Mouse (Mus musculus) megakaryocyte, embryonic 14.5 days (primary cell): Measurements from ENCODE around the gene Zfp970. TPM values are rescaled to one million over a fixed set of nuclear protein-coding genes. Genes with fewer than 3 reads are reported as not detected.
"Not testable (repeated sequence)": the region's sequence is repeated elsewhere in the genome, so short reads cannot be mapped to it uniquely, and the experiment has no call there.

ENCODE experiments used
- H3K27me3 ChIP-seq: replicated peaks from 2 replicates; pipeline ENCODE3; 2012; ENCODE audit warnings: inconsistent platforms
- H3K36me3 ChIP-seq: replicated peaks from 2 replicates; pipeline ENCODE3; 2012; ENCODE audit warnings: low read length, inconsistent platforms, mixed read lengths
- H3K4me1 ChIP-seq: 2 replicates; pipeline ENCODE4 v1.6.1; 2012; ENCODE audit warnings: inconsistent platforms
- H3K4me3 ChIP-seq: replicated peaks from 2 replicates; pipeline ENCODE3; 2012; ENCODE audit warnings: moderate library complexity, mild to moderate bottlenecking, inconsistent platforms
- H3K9me3 ChIP-seq: 2 replicates; pipeline ENCODE4 v1.6.1; 2012; ENCODE audit warnings: inconsistent platforms
- polyA plus RNA-seq: library from polyadenylated mRNA; stranded (reverse); fragments of >175 nt; gene quantifications from 2 replicates; pipeline ENCODE4 v1.2.3, GENCODE M21; 2012; ENCODE audit warnings: low replicate concordance; ENCODE audit not compliant: insufficient read depth

The Zfp970 gene
- polyA plus RNA-seq, result 0.48 TPM in 1 of 2 replicates, not detected in the other

DNA sequence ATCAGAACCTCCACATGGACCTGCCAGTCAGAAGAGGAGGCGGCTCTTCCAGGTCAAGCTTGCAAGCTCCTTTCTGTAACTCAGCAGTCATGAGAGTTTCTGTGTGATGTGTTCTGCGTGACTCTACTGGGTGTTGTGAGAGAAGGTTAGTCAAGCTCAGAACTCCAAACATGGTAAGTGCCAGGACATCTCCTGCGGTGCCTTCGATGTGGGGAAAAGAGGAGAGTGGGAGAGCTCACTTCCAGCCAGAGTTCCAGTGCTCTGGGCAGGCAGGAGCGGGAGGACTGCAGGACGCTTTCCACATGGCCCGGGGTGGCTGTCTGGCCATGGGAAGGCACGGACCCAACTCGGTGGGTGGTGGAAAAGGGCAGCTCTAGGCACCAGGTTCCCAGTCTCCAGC, at the start of gene Zfp970:
Gene Zfp970 (plus strand): TSS at position 58 of the 400 bp plus-strand sequence.
- H3K4me1 ChIP-seq, H3K27me3 ChIP-seq, H3K36me3 ChIP-seq, H3K9me3 ChIP-seq: not testable (repeated sequence)
- H3K4me3 ChIP-seq, result peak within 1 kb of the TSS; percentile 88

DNA sequence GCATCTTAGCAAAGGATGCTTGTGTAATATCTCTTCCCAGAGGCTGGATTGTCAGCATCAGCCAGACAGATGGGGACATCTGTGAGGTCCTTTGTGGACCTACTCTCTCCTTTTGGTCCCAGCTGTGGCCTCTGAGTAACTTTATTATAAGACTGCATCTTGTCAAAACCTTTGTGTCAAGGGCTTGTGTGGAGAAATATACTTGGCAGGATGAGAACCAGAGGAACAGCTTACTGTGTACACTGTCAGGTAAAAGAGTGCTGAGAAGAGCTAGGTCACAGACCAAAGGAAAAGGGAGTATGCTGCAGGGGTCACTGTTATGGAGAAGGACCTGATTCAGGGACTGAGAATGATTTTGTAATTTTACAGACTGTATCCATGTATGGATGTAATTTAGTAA, 3.7 kb downstream of the Zfp970 start:
- H3K4me3 ChIP-seq, H3K36me3 ChIP-seq, H3K4me1 ChIP-seq, H3K27me3 ChIP-seq, H3K9me3 ChIP-seq: not testable (repeated sequence)

DNA sequence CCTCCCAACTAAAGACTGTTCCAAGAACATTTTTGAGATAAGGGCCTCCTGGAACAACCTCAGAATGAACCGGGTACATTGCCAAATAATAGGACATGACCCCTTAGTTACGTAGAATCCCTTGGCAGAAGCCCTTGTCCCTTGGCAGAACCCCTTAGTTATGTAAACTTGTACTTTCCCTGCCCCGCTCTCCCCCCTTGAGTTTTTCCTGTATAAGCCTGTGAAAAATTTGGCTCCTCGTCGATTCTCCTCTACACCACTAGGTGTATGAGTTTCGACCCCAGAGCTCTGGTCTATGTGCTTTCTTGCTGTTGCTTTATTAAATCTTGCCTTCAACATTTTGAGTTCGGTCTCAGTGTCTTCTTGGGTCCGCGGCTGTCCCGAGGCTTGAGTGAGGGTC, 7.7 kb downstream of the Zfp970 start:
- H3K4me3 ChIP-seq, H3K4me1 ChIP-seq, H3K27me3 ChIP-seq, H3K9me3 ChIP-seq, H3K36me3 ChIP-seq: not testable (repeated sequence)

DNA sequence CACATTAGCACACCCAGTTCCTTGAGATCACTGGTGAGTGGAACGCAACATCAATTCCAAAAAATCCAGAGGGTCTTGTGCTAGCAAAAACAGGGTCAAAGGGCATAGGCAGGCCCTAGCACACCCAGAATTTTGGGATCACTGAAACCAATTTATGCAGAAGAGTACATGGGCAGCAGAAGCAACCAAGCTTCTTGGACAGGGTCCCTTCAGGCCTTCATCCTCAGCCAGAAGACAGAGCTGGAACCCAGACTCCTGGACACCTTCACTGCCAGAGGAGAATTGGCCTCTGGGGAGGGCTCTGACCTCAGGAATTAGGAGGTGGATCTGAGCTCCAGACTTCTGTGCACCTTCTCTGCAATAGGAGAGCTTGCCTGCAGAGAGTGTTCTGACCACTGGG, 17.4 kb downstream of the Zfp970 start:
- H3K4me3 ChIP-seq, H3K36me3 ChIP-seq, H3K4me1 ChIP-seq, H3K27me3 ChIP-seq: not testable (repeated sequence)
- peaks cover 19% of the 10 kb centered on the region for H3K9me3 ChIP-seq

DNA sequence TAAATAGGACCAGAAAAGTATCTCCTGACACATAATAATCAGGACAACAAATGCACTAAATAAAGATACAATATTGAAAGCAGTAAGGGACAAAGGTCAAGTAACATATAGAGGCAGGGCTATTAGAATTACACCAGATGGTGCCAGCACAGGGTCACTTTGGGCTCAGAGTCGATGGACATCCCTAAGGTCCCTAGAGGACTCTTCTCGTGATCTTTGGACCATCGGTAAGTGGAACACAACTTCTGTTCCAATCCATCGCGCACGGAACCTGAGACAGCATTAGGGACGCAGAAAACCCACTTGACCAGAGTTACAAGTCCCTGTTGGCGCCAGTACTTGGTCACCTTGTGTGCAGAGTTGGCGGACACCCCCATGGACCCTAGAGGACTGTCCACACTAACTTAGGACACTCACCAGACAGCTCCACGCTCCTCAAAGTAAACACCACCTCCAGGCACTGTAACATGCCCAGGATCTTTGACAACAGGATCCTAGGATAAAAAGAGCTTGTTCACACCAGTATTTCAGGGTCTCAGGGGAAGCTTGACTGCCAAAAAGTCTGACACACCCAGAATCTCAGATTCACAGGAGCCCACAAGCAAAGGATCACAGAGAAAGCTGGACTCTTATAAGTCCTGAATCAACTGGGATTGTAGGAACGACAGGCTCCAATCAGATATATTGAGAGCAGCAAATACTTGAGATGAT, 18.9 kb downstream of the Zfp970 start:
- not testable (repeated sequence) for H3K27me3 ChIP-seq, H3K4me3 ChIP-seq, H3K4me1 ChIP-seq, H3K36me3 ChIP-seq
- H3K9me3 ChIP-seq, result peaks cover 19% of the 10 kb centered on the region

DNA sequence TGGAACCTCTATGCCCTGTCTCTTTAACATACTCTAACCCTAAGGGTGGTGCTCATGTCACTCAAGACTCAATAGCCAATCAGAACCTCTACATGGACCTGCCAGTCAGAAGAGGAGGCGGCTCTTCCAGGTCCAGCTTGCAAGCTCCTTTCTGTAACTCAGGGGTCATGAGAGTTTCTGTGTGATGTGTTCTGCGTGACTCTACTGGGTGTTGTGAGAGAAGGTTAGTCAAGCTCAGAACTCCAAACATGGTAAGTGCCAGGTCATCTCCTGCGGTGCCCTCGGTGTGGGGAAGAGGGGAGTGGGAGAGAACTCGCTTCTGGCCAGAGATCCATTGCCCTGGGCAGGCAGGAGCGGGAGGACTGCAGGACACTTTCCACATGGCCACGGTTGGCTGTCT, 33.5 kb downstream of the Zfp970 start, which contains the start of gene Gm14403:
Gene Gm14403 (plus strand): TSS at position 149 of the 400 bp plus-strand sequence.
- H3K36me3 ChIP-seq, H3K9me3 ChIP-seq, H3K4me1 ChIP-seq, H3K27me3 ChIP-seq: not testable (repeated sequence)
- H3K4me3 ChIP-seq, result peak within 1 kb of the TSS; percentile 90

DNA sequence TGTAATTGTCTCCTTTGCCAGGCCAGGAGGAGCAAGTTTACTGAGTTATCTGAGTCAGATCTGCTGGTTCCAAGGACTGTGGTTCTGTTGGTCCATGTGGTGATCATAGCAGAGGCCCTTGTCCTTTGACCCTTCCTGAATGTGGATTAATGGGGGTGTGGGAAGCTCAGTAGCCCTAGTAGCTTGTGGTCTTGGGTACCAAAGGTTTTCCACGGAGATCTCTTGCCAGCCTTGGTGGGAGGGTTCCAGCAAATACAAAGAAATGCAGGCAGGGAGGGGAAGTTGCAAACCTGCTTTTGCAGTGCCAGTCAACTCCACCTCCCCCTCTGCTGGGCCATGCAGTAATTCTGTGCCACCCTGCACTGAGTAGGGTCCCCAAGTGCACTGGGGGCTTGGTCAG, 34.6 kb downstream of the Zfp970 start:
- not testable (repeated sequence) for H3K27me3 ChIP-seq, H3K9me3 ChIP-seq

DNA sequence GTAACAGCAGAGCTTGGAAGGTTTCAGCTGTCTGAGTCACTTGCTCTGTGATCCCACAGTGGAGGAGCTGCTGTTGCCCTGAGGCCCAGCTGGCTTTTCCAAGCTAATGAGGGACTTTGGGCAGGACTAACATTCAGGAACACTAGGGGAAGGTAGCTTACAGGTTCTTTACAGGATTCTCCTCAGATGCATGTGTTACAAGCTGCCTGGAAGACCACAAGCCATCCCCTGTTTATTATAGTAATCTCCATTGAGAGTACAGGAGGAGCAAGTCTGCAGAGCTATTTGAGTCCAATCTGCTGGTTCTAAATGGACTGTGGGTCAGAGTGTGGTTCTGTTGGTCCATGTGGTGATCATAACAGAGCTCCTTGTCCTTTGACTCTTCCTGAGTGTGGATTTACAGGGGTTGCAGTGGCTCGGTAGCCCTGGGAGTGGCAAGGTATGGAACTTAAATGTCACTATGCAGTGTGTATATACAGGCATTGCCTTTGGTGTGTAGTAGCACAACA, 40.7 kb downstream of the Zfp970 start:
- H3K9me3 ChIP-seq, result peaks cover 12% of the 10 kb centered on the region
- H3K4me1 ChIP-seq, H3K27me3 ChIP-seq, H3K36me3 ChIP-seq, H3K4me3 ChIP-seq: not testable (repeated sequence)

More for the DNA sequence above, 34.6 kb downstream of the Zfp970 start:
- not testable (repeated sequence) for H3K4me1 ChIP-seq, H3K36me3 ChIP-seq, H3K4me3 ChIP-seq

DNA sequence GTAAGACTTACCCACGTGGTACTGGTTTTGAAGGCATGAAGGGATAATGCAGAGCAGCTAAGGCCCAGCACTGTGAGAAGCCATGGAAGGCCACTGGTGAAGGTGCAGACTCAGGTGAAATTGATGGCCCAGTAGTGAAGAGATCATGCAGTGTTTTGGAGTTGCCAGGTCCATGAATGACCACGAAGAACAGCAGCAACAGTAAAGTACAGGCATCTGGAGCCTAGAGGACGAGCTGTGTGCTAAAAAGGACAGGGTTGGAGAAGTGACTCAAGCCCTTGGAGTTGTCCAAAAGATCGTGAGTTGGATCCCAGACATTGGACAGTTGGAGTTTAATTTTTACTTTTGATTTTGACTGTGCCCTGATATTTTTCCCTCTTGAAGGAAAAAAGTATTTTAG, 46.8 kb downstream of the Zfp970 start:
- H3K27me3 ChIP-seq, H3K36me3 ChIP-seq, H3K4me3 ChIP-seq, H3K4me1 ChIP-seq: not testable (repeated sequence)
- peaks cover 42% of the 10 kb centered on the region for H3K9me3 ChIP-seq

DNA sequence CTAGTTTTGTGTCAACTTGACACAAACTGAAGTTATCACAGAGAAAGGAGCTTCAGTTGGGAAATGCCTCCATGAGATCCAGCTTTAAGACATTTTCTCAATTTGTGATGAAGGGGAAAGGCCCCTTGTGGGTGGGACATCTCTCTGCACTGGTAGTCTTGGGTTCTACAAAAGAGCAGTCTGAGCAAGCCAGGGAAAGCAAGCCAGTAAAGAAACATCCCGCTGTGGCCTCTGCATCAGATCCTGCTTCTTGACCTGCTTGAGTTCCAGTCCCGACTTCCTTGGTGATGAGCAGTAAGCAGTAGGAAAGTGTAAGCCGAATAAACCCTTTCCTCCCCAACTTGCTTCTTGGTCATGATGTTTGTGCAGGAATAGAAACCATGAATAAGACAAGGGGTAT, 47.4 kb downstream of the Zfp970 start:
- peaks cover 39% of the 10 kb centered on the region for H3K9me3 ChIP-seq
- H3K4me3 ChIP-seq, H3K27me3 ChIP-seq, H3K36me3 ChIP-seq, H3K4me1 ChIP-seq: not testable (repeated sequence)

DNA sequence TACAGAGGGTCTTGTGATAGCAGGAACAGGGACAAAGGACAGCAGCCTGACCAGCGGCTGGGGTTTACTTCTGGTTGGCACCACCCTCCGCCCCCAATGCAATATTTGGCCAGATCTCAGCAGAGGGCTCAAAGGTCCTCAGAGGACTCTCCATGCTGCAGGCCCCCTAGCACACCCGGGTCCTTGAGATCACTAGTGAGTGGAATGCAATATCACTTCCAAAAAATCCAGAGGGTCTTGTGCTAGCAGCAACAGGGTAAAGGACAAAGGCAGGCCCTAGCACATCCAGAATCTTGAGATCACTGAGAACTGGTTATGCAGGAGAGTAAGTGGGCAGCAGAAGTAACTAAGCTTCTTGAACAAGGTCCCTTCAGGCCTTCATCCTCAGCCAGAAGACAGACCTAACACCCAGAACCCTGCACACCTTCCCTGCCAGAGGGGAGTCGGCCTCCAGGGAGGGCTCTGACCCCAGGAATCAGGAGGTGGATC, 49.5 kb downstream of the Zfp970 start:
- Histone ChIP-seq H3K9me3 (peaks cover 54% of the 10 kb centered on the region), H3K4me3 (peak overlapping the region; percentile 4)
- not testable (repeated sequence) for H3K27me3 ChIP-seq, H3K4me1 ChIP-seq, H3K36me3 ChIP-seq

DNA sequence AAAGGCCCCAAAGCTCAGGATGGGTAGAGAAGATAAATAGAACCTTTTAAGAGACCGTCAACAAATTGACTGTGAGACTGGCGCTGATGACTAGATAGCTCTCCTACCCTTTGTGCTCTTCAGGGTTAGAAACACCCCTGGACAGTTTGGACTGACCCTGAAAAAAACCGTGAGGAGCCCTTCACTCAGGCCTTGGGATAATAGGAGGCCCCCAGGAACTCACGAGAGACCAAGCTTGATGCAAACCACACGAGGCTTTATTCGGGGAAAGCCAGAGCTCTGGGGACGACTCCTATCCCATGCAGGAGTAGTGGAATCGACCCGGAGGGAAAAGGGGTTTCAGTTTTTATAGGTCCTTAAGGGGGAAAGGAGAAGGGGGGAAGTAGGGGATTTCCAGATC, 53.2 kb downstream of the Zfp970 start:
- not testable (repeated sequence) for H3K36me3 ChIP-seq, H3K4me1 ChIP-seq, H3K4me3 ChIP-seq, H3K27me3 ChIP-seq
- peaks cover 56% of the 10 kb centered on the region for H3K9me3 ChIP-seq

DNA sequence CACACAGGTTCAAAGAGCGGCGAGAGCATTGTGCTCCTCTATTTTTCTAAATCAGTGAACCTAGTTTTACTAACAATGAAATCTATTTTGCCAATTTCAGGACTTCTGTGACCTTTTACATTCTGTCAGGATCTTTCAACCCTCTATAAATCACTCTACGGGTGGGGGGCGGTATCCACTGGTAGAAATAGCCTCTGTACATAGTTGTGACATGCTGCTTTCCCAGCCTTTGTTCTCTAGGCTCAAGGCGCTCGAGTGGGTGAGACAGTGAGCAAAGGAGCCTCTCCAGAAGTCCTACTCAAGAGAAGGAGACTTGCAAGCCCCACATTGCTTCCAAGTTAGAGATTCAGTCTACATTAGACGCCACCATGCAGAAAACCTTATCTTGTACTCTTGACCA, 53.8 kb downstream of the Zfp970 start:
- H3K9me3 ChIP-seq, result peaks cover 57% of the 10 kb centered on the region
- H3K4me3 ChIP-seq, H3K36me3 ChIP-seq: not testable (repeated sequence)

DNA sequence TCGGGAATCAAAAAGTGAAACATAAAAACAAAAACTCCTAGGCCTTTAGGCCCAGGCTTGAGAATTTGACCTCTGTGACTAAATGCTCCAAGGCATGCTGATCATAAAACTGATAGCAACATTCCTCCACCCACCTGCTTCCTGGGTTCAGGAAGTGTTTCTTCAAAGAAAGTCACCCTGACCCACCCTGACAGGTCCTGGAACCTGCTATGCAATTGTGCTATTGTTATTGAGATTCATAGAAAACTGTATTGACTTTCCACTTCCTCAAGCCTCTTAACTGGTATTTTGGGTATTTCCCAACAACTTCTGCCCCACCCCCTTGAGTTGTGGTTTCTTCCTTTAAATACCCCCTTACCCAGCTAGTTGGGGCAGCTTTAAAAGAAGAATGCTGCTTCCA, 54.4 kb downstream of the Zfp970 start:
- peaks cover 57% of the 10 kb centered on the region for H3K9me3 ChIP-seq
- not testable (repeated sequence) for H3K4me3 ChIP-seq, H3K36me3 ChIP-seq, H3K4me1 ChIP-seq, H3K27me3 ChIP-seq

More for the DNA sequence above, 53.8 kb downstream of the Zfp970 start:
- H3K4me1 ChIP-seq, H3K27me3 ChIP-seq: not testable (repeated sequence)
